Mouse (Mus musculus) layer of hippocampus, adult 8-10 months (tissue): ENCODE measurements around the gene Ankmy1. TPM values are rescaled to one million over a fixed set of nuclear protein-coding genes. Genes with fewer than 3 reads are reported as not detected.
A peak's percentile ranks its signal among the peaks of the same experiment; 100 is the strongest.

Experiments
- DNase-seq, 2 experiments: peaks; one replicate each; pipeline ENCODE4 v3.0.0; 2022; ENCODE audit warnings: low spot score in 2 of 2
- total RNA-seq, 4 experiments: library from RNA; stranded (reverse); gene quantifications; 2 replicates each; pipeline ENCODE4 v1.2.4; 2022

Ankmy1 gene
- total RNA-seq, 4 experiments from 2014 or later = 0.31 to 0.37 (median 0.36) TPM

- no peak for DNase-seq
These were observed 9.0 kb upstream of the Ankmy1 start for GRCm38 (mm10) chr1:92911721-92912138.

GRCm38 (mm10) chr1:92910925-92911720, 8.4 kb upstream of the Ankmy1 start:
- peak in 1 of 2 experiments; percentile 62 for DNase-seq

GRCm38 (mm10) chr1:92910239-92910885, 7.7 kb upstream of the Ankmy1 start, which contains the start of gene Rnpepl1:
Gene Rnpepl1, plus strand, starts transcription at chr1:92910783.
- DNase-seq = peak in 1 of 2 experiments; percentile 76

GRCm38 (mm10) chr1:92909068-92909467, 6.4 kb upstream of the Ankmy1 start:
- DNase-seq = no peak

- no peak for DNase-seq
These were observed 6.0 kb upstream of the Ankmy1 start for GRCm38 (mm10) chr1:92908664-92909063.

GRCm38 (mm10) chr1:92907632-92908360, 5.1 kb upstream of the Ankmy1 start:
- no peak for DNase-seq

- DNase-seq = peak; percentile 83 to 89
These were observed 4.3 kb upstream of the Ankmy1 start, which contains the start of gene Dusp28 for GRCm38 (mm10) chr1:92906779-92907631. Gene Dusp28, plus strand, starts transcription at chr1:92906981.

GRCm38 (mm10) chr1:92905703-92906310, 3.1 kb upstream of the Ankmy1 start:
- no peak for DNase-seq

- no peak for DNase-seq
These were observed 921 bp upstream of the Ankmy1 start for GRCm38 (mm10) chr1:92903627-92904026.

GRCm38 (mm10) chr1:92895089-92895488, 7.6 kb downstream of the Ankmy1 start:
- peak; percentile 80 to 85 for DNase-seq

GRCm38 (mm10) chr1:92893896-92894295, 8.8 kb downstream of the Ankmy1 start:
- no peak for DNase-seq

GRCm38 (mm10) chr1:92892791-92893190, 9.9 kb downstream of the Ankmy1 start:
- no peak for DNase-seq

GRCm38 (mm10) chr1:92888901-92889655, 13.6 kb downstream of the Ankmy1 start:
- DNase-seq = no peak

GRCm38 (mm10) chr1:92881982-92882381, 20.7 kb downstream of the Ankmy1 start:
- no peak for DNase-seq

- DNase-seq = no peak
These were observed 22.6 kb downstream of the Ankmy1 start for GRCm38 (mm10) chr1:92880101-92880500.

GRCm38 (mm10) chr1:92879266-92879665, 23.4 kb downstream of the Ankmy1 start:
- DNase-seq = peak; percentile 46 to 71

- DNase-seq = no peak
These were observed 24.5 kb downstream of the Ankmy1 start for GRCm38 (mm10) chr1:92878066-92878741.

- no peak for DNase-seq
These were observed 25.2 kb downstream of the Ankmy1 start for GRCm38 (mm10) chr1:92877431-92877978.
